Mouse (Mus musculus): ENCODE measurements around the gene Otx1.

Gene Otx1

GRCm38 (mm10) chr11:21950094-21950493 is 52.6 kb downstream of the Otx1 start:
- in situ Hi-C loops (cut with MboI; ENCODE audit: unreplicated experiment in 2 of 2), result no loop called here
